Mouse (Mus musculus): ENCODE data around the gene Tanc2. TPM values are rescaled to one million over a fixed set of nuclear protein-coding genes. Genes with fewer than 3 reads are reported as not detected.

Gene Tanc2
- polyA plus RNA-seq, 1 experiment, result 18.7 TPM

GRCm38 (mm10) chr11:105902956-105903355 lies 313.2 kb downstream of the Tanc2 start:
- Histone ChIP-seq H3K27ac (ENCODE audit: insufficient read depth, low read length) (no peak overlapping the region), H3K4me3 (replicated peaks; ENCODE audit: insufficient read depth, low read depth, low read length) (no peak overlapping the region), H3K4me1 (ENCODE audit: control insufficient read depth, insufficient read depth, low read length) (no peaks in the 10 kb centered on the region), H3K27me3 (ENCODE audit: control insufficient read depth, insufficient read depth, low read length) (no peaks in the 10 kb centered on the region)
- DNase-seq, result no peak
- TF ChIP-seq CTCF (IDR thresholded peaks at IDR 0.05; ENCODE audit: borderline replicate concordance, insufficient read depth, low read depth, low read length) (no peak), POLR2A (IDR thresholded peaks at IDR 0.05; ENCODE audit: borderline replicate concordance, insufficient read depth, low read length) (no peak)
- 84% methylated on average over 1 of the region's 1 CpGs for WGBS

DNA sequence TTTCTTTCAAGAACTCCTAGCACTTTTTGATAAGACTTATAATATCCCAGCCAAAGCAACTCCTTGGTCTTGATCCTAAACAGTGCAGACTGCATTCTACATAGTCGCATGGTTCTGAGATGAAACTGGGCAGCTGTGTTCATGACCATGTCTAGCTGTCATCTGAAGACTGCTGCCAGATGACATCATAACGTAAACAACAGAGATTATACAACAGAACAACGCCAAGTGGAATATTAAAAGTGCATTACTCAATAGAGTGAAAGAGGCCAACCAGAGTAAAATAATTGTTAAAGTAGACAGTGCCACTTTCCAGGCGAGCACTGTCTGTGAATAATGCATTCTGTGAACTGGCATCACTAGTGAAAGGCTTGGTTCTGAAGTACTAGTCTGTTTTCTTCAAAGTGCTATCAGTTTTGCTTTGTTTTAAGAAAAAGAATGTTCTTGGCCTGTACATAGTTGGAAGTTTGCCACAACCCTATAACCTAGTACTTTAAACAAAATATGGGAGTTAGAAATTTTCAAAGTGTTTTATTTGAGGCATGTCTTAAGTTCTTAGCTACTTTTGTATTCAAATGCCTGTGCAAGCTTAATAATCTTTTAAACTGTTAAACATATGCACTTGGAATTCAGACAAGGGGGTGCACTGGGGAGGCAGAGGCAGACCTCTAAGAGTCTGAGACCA lies 315.9 kb downstream of the Tanc2 start:
- DNase-seq, result no peak
- H3K4me1 ChIP-seq (ENCODE audit: control insufficient read depth, insufficient read depth, low read length), result no peaks in the 10 kb centered on the region
- no peak overlapping the region for H3K4me3 ChIP-seq (replicated peaks; ENCODE audit: insufficient read depth, low read depth, low read length)
- no peaks in the 10 kb centered on the region for H3K27me3 ChIP-seq (ENCODE audit: control insufficient read depth, insufficient read depth, low read length)
- no peak overlapping the region for H3K27ac ChIP-seq (ENCODE audit: insufficient read depth, low read length)
- TF ChIP-seq POLR2A (IDR thresholded peaks at IDR 0.05; ENCODE audit: borderline replicate concordance, insufficient read depth, low read length) (no peak), CTCF (IDR thresholded peaks at IDR 0.05; ENCODE audit: borderline replicate concordance, insufficient read depth, low read depth, low read length) (no peak)
- WGBS, result 65% methylated on average over 4 of the region's 4 CpGs

DNA sequence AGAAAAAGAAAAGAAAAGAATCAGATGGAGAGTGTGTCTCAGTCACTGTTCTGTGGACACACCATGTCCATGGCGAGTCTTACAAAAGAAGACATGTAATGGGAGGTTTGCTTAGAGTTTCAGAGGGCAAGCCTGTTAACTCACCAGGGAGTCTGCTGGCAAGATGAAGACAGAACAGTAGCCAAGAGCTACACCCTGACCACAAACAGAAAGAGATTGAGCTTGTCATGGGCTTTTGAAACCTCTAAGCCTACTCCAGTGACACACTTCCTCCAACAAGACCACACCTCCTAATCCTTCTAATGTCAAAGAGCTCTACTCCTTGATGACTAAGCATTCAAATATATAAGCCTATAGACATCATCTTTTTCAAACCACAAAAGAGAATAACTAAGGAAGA lies 317.6 kb downstream of the Tanc2 start:
- no peak for DNase-seq
- 85% methylated on average over 1 of the region's 1 CpGs for WGBS
- H3K4me1 ChIP-seq (ENCODE audit: control insufficient read depth, insufficient read depth, low read length), result no peaks in the 10 kb centered on the region
- H3K4me3 ChIP-seq (replicated peaks; ENCODE audit: insufficient read depth, low read depth, low read length), result no peak overlapping the region
- H3K27ac ChIP-seq (ENCODE audit: insufficient read depth, low read length), result no peak overlapping the region
- TF ChIP-seq CTCF (IDR thresholded peaks at IDR 0.05; ENCODE audit: borderline replicate concordance, insufficient read depth, low read depth, low read length), result no peak
- TF ChIP-seq POLR2A (IDR thresholded peaks at IDR 0.05; ENCODE audit: borderline replicate concordance, insufficient read depth, low read length), result no peak
- no peaks in the 10 kb centered on the region for H3K27me3 ChIP-seq (ENCODE audit: control insufficient read depth, insufficient read depth, low read length)

DNA sequence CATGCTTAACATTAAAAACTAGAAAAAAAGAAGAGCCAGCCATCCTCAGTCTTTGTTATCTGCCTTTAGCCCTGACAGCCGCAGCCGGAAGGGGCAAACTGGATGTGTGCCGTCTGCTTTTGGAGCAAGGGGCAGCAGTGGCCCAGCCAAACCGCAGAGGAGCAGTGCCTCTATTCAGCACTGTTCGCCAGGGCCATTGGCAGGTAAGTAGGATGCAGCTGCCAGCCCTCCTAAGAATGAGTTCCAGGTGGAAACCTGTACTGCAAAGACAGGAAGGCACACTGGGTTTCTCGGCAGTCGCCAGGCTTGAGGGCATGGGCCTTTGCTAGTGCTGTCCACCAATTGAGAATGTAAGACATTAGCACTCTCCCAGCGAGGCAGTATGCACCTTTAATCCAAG lies 319.1 kb downstream of the Tanc2 start:
- no peaks in the 10 kb centered on the region for H3K4me1 ChIP-seq (ENCODE audit: control insufficient read depth, insufficient read depth, low read length)
- WGBS, result 43% methylated on average over 8 of the region's 8 CpGs
- no peak overlapping the region for H3K27ac ChIP-seq (ENCODE audit: insufficient read depth, low read length)

DNA sequence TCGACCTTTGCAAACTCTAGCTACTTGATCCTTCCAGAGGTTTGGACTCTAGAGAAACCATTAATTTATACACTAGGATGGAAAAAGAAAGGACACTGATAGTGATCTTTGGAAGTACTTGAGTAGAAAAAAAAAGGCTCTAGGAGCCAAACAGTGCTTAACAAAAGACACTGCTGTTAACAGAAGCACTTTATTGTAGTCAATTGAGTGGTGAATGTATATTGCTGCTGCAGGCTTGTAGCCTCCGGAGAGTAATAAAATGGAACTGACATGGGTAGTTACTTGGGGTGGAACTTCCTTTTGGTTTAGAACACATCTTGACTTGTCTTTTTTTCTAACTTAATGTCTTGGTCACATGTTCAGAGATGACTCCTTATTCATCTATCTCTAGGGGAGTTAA lies 319.8 kb downstream of the Tanc2 start:
- TF ChIP-seq POLR2A (IDR thresholded peaks at IDR 0.05; ENCODE audit: borderline replicate concordance, insufficient read depth, low read length) (no peak), CTCF (IDR thresholded peaks at IDR 0.05; ENCODE audit: borderline replicate concordance, insufficient read depth, low read depth, low read length) (no peak)
- no peaks in the 10 kb centered on the region for H3K27me3 ChIP-seq (ENCODE audit: control insufficient read depth, insufficient read depth, low read length)
- H3K4me1 ChIP-seq (ENCODE audit: control insufficient read depth, insufficient read depth, low read length), result no peaks in the 10 kb centered on the region
- no peak for DNase-seq
- no peak overlapping the region for H3K4me3 ChIP-seq (replicated peaks; ENCODE audit: insufficient read depth, low read depth, low read length)
- WGBS, result 75% methylated on average over 2 of the region's 2 CpGs
- H3K27ac ChIP-seq (ENCODE audit: insufficient read depth, low read length), result no peak overlapping the region

More for the DNA sequence above, 319.1 kb downstream of the Tanc2 start:
- peak in 1 of 2 experiments; percentile 32 for DNase-seq
- Histone ChIP-seq H3K27me3 (ENCODE audit: control insufficient read depth, insufficient read depth, low read length) (no peaks in the 10 kb centered on the region), H3K4me3 (replicated peaks; ENCODE audit: insufficient read depth, low read depth, low read length) (no peak overlapping the region)
- no peak for TF ChIP-seq CTCF (IDR thresholded peaks at IDR 0.05; ENCODE audit: borderline replicate concordance, insufficient read depth, low read depth, low read length)
- TF ChIP-seq POLR2A (IDR thresholded peaks at IDR 0.05; ENCODE audit: borderline replicate concordance, insufficient read depth, low read length), result no peak

GRCm38 (mm10) chr11:105911149-105911548 lies 321.4 kb downstream of the Tanc2 start:
- Histone ChIP-seq H3K4me1 (ENCODE audit: control insufficient read depth, insufficient read depth, low read length) (no peaks in the 10 kb centered on the region), H3K4me3 (replicated peaks; ENCODE audit: insufficient read depth, low read depth, low read length) (no peak overlapping the region), H3K27ac (ENCODE audit: insufficient read depth, low read length) (no peak overlapping the region), H3K27me3 (ENCODE audit: control insufficient read depth, insufficient read depth, low read length) (no peaks in the 10 kb centered on the region)
- no peak for DNase-seq
- TF ChIP-seq POLR2A (IDR thresholded peaks at IDR 0.05; ENCODE audit: borderline replicate concordance, insufficient read depth, low read length) (no peak), CTCF (IDR thresholded peaks at IDR 0.05; ENCODE audit: borderline replicate concordance, insufficient read depth, low read depth, low read length) (no peak)

- TF ChIP-seq CTCF (IDR thresholded peaks at IDR 0.05; ENCODE audit: borderline replicate concordance, insufficient read depth, low read depth, low read length) (peak; percentile 66), POLR2A (IDR thresholded peaks at IDR 0.05; ENCODE audit: borderline replicate concordance, insufficient read depth, low read length) (no peak)
- 25% methylated on average over 4 of the region's 4 CpGs for WGBS
- no peak overlapping the region for H3K27ac ChIP-seq (ENCODE audit: insufficient read depth, low read length)
- DNase-seq, result peak; percentile 74 to 76
- no peaks in the 10 kb centered on the region for H3K4me1 ChIP-seq (ENCODE audit: control insufficient read depth, insufficient read depth, low read length)
- no peaks in the 10 kb centered on the region for H3K27me3 ChIP-seq (ENCODE audit: control insufficient read depth, insufficient read depth, low read length)
- H3K4me3 ChIP-seq (replicated peaks; ENCODE audit: insufficient read depth, low read depth, low read length), result no peak overlapping the region
Observed at GRCm38 (mm10) chr11:105911592-105912375, 322.0 kb downstream of the Tanc2 start.

- H3K4me1 ChIP-seq (ENCODE audit: control insufficient read depth, insufficient read depth, low read length), result no peaks in the 10 kb centered on the region
- WGBS, result 60% methylated on average over 5 of the region's 5 CpGs
- H3K27ac ChIP-seq (ENCODE audit: insufficient read depth, low read length), result no peak overlapping the region
- H3K27me3 ChIP-seq (ENCODE audit: control insufficient read depth, insufficient read depth, low read length), result no peaks in the 10 kb centered on the region
- DNase-seq, result no peak
- H3K4me3 ChIP-seq (replicated peaks; ENCODE audit: insufficient read depth, low read depth, low read length), result no peak overlapping the region
- no peak for TF ChIP-seq POLR2A (IDR thresholded peaks at IDR 0.05; ENCODE audit: borderline replicate concordance, insufficient read depth, low read length)
- no peak for TF ChIP-seq CTCF (IDR thresholded peaks at IDR 0.05; ENCODE audit: borderline replicate concordance, insufficient read depth, low read depth, low read length)
Observed at GRCm38 (mm10) chr11:105913580-105913979, 323.8 kb downstream of the Tanc2 start.
